Mouse (Mus musculus): ENCODE measurements around the gene Sugct.
A peak's percentile ranks its signal among the peaks of the same experiment; 100 is the strongest.

The Sugct gene

DNA sequence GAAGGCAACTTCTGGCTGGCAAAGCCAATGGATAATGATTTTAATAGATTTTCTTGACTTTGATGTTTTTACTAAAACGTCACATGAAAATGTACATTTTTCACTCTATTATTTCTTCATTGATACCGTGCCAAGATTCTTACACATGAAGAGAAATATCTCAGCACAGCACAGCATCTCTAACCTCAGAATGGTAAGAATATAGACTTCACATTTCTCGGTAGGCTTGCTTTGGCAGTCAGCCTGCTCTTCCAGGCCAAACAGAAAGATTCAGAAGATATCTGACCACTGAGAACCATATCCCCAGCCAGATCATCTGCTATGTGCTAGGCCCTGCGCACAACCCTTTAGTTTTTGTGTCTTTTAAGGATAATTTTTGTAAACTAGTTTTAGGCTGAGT, 657.0 kb downstream of the Sugct start:
- DNase-seq (ENCODE audit: low spot score) = no peak

- no peak for DNase-seq (ENCODE audit: low spot score)
These were observed 657.5 kb downstream of the Sugct start for GRCm38 (mm10) chr13:17037899-17038298.

DNA sequence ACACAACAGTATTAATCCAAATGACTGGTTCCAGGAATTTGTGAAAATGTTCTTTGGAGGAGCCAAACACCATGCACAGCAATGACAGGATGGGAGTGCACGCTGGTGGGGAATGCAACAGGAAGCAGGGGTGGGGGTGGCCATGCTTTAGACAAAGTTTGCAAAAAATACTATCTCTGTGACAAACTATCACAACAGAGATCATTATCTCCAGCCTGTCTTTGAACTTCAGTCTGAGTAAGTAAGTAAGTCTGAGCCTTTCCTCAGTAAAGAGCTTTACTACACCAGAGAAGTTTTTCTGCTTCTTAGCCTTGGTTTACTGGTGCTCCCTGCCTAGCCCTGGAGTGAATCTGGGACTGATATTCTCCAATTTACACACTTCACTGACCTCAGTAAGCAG, 664.6 kb downstream of the Sugct start:
- no peak for DNase-seq (ENCODE audit: low spot score)

GRCm38 (mm10) chr13:17028595-17028994, 666.8 kb downstream of the Sugct start:
- DNase-seq (ENCODE audit: low spot score) = peak; percentile 46

GRCm38 (mm10) chr13:17027846-17028529, 667.4 kb downstream of the Sugct start:
- no peak for DNase-seq (ENCODE audit: low spot score)

DNA sequence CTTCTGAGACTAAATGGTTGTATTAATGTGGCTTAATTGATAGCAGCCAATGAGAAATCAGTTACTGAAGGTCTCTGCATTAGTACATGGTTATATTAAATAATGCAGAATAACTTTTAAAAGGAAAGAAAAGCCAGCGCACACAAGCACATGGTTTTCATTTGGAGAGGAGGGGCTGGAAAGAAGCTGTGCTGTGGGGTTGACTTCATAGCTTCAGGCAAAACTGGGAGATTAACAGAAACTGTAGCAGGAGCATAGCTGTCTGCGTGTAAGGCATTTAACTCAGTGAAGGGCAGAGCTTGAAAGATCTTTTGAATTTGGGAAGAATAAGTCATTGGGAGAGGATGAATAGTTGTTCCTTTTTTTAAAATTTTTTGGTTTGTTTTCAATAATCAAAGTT, 668.4 kb downstream of the Sugct start:
- DNase-seq (ENCODE audit: low spot score) = no peak

GRCm38 (mm10) chr13:16996464-16996863, 698.9 kb downstream of the Sugct start:
- DNase-seq (ENCODE audit: low spot score) = no peak

DNA sequence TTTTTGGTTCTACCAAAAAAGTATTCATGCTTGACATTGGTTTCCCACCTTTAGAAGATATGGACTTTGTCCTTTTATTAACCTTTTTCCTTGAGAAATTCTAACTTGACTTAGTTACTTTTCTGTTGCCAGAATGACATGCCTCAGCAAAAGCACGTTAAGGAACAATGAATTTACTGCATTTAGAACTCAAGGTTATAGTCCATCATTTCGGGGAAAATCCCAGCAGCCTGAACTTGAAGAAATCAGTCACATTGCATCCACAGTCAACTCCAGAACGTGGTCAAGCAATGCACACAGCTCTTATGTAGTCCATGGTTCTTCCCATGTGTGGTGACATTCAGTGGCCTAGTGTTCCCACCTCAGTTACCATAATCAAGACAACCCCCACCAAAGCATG, 700.0 kb downstream of the Sugct start:
- DNase-seq (ENCODE audit: low spot score) = no peak

DNA sequence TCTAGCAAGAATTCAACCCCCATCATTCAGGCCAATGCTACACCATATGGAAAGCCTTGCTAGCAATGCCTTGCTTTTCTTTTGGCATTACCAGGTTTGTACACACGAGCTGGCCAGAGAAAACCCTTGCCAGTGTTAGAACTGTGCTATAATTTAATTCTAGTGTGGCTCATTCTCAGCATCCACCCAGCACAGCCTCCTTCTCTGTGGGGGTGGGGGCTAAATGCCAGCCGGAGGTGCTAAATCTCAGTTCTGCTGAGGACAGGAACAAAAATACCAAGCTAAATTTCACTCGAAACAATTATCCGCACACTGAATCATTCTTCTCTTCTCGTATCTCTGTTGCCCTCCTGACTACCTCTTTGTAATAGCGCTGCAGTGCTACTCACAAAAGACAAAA, 717.6 kb downstream of the Sugct start:
- DNase-seq (ENCODE audit: low spot score) = no peak

- no peak for DNase-seq (ENCODE audit: low spot score)
These were observed 724.1 kb downstream of the Sugct start for GRCm38 (mm10) chr13:16971277-16971676.

DNA sequence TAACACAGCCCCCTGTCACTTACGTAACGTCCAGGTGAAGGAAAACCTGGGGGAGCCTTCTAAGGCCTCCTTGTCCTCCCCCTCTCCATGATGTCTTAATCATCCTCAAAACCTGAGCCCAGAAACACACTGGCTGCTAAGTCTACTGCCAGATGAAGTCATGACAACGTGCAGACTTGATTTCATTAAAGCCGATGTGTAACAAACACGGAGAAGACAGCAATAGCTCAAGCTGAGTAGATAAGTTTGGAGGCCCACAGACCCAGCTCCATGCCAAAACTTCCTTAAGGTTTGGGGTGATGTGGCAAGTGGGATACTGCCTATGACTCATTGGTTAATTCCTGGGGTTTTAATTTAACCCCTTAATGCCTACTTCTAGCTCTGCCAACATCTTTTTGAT, 726.4 kb downstream of the Sugct start:
- no peak for DNase-seq (ENCODE audit: low spot score)

DNA sequence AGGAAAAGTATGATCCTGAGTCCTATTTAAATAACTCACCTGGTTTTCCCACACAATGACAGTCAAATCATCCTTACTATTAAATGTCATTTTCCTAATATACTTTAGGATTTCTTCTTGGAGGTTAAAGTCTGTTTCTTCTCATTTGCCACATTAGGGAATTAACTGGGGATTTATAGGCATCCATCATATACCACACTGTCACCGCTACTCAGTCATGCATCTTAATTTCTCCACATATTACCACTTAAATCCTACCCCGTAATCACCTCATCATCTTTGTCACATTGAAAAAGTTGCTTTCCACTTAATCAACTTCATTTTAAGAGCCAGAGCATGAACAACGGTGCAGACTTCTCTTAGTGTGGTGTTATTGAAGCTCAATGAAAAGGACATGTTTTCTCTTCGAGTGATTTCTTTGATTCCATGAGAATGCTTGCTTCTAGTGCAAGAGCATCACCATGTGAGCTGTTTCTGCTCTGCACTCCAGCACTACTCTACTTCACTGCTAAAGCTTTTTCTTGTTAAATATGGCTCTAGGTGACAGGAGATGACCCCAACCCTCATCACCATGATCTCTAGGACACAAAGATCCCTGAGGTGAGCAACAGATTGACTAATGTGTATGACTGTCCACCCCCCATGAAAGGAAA, 730.4 kb downstream of the Sugct start:
- no peak for DNase-seq (ENCODE audit: low spot score)

- DNase-seq (ENCODE audit: low spot score) = no peak
These were observed 743.3 kb downstream of the Sugct start for GRCm38 (mm10) chr13:16952045-16952444.

DNA sequence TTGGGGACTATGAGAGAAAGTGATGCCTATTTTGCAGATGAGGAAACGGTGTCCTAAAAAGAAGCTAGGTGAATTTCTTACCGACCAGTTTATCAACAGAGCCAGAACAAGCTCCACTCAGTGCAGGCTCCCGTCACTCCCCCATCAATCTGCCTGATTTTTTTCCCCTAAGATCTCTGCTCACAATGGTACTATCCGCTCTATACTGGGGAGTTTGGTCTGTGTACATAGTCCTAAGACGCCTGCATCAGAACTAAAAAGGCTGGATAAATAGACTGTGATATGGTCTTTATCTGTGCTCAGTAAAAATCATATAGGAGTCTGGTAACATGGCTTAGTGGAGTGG, 755.9 kb downstream of the Sugct start:
- no peak for DNase-seq (ENCODE audit: low spot score)

- DNase-seq (ENCODE audit: low spot score) = no peak
These were observed 756.5 kb downstream of the Sugct start for GRCm38 (mm10) chr13:16938552-16939465.

- peak; percentile 72 for DNase-seq (ENCODE audit: low spot score)
These were observed 757.7 kb downstream of the Sugct start for GRCm38 (mm10) chr13:16937422-16938202.

DNA sequence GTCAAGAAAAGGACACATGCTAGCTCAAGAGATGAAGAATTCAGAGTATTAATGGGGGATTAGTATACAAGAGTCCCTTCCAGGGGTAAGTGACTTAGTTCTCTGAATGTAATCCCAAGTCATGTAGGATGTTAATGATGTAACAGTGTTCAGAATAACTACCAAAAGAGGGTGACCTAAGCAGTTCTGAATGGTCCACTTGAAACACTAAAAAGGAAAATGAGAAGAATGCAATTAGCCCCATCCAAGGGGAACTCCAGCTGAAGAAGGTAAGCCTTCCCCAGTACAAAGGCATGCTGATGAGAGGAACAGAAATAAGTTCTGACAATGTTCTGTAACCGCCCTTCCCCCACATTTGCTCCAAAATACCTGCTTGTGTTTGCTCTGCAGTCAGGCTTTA, 760.3 kb downstream of the Sugct start:
- DNase-seq (ENCODE audit: low spot score) = no peak

GRCm38 (mm10) chr13:16933600-16933999, 761.8 kb downstream of the Sugct start:
- DNase-seq (ENCODE audit: low spot score) = no peak

DNA sequence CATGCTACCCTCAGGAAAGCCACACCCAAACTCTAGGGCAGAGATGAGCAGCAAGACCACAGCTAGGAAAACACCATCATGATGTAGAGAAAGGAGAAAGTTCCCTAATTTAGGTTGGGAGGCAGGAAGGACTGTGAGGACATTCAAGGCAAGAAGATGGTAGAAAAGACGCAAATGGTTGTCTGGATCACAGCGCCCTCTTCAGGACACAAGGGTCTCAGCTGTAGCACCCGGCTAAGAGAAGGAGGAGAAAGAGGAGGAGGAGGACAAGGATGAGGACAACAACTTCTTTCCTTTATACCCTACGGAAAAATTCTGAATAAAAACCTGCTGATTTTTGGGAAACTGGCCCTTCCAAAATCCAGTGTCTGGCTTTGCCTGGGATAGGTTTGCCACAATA, 774.0 kb downstream of the Sugct start:
- peak; percentile 8 for DNase-seq (ENCODE audit: low spot score)

GRCm38 (mm10) chr13:16915697-16916096, 779.7 kb downstream of the Sugct start:
- DNase-seq (ENCODE audit: low spot score) = no peak

DNA sequence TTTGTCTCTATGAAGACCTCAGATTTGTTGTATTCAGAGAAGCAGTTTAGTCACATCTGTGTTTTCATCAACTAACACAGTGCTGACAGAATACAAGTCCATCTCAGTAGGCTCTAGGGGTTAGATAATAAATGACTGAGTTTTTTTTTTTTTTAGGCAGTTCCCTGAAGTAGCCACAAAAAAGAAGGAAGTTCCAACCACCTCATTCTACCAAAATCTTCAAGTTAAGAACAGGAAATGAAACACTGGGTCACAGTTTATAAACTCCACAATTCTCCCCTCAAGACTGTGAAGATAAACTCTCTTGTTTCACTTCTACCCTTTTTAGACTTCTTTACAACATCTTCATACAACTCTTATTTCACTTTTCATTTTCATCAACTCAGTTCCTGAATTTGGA, 783.1 kb downstream of the Sugct start:
- DNase-seq (ENCODE audit: low spot score) = no peak

DNA sequence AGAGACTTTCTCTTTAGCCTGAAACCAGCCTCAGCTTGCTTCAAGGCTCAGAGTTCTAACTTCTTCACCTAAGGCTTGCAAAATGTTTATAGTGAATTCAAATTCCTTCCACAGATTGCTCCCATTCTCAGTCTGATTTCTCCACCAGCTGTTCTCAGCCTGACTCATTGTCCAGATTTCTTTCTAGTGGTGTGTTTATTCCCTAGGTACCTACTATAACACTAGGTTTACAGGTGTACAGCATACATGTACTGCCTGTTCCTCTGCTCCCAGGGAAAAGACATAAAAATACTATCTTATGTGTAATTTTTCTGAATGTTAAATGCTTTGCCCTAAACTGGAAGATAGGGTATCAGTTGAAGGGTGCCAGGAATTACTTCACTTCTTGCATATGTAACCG, 788.4 kb downstream of the Sugct start:
- no peak for DNase-seq (ENCODE audit: low spot score)

Data from testis, postnatal 14 days (tissue).